Mouse (Mus musculus) testis, adult 2 months (tissue): Measurements from ENCODE around the gene Sema6b. TPM values are rescaled to one million over a fixed set of nuclear protein-coding genes. Genes with fewer than 3 reads are reported as not detected.

Source experiments
- H3K27ac ChIP-seq: fragments of 200-500 bp; 2 replicates; pipeline ENCODE4 v1.5.1; 2012; ENCODE audit warnings: low read depth, low read length; ENCODE audit not compliant: control insufficient read depth, insufficient read depth
- H3K27me3 ChIP-seq: fragments of 200-500 bp; 2 replicates; pipeline ENCODE4 v1.6.1; 2012; ENCODE audit warnings: mild to moderate bottlenecking, low read length, moderate library complexity; ENCODE audit not compliant: control insufficient read depth, insufficient read depth
- H3K36me3 ChIP-seq: fragments of 200-500 bp; 2 replicates; pipeline ENCODE4 v1.6.1; 2012; ENCODE audit warnings: mild to moderate bottlenecking, low read length; ENCODE audit not compliant: control insufficient read depth, insufficient read depth
- H3K4me1 ChIP-seq: fragments of 200-500 bp; 2 replicates; pipeline ENCODE4 v1.6.1; 2012; ENCODE audit warnings: low read length; ENCODE audit not compliant: control insufficient read depth, insufficient read depth
- H3K4me3 ChIP-seq: fragments of 200-500 bp; 2 replicates; pipeline ENCODE4 v1.5.1; 2012; ENCODE audit warnings: low read depth, mild to moderate bottlenecking, low read length, moderate library complexity, mixed read lengths; ENCODE audit not compliant: control insufficient read depth
- CTCF ChIP-seq: fragments of 200-500 bp; IDR thresholded peaks from 2 replicates; pipeline ENCODE4 v1.5.1; 2012; ENCODE audit warnings: low read depth, mild to moderate bottlenecking, inconsistent platforms, low read length, moderate library complexity; ENCODE audit not compliant: control insufficient read depth, insufficient read depth, insufficient replicate concordance
- POLR2A ChIP-seq: fragments of 200-500 bp; IDR thresholded peaks from 2 replicates; pipeline ENCODE4 v1.6.1; 2012; ENCODE audit warnings: low read depth, mild to moderate bottlenecking, inconsistent platforms, low read length, moderate library complexity; ENCODE audit not compliant: control insufficient read depth
- polyA plus RNA-seq: library from polyadenylated mRNA; depleted of rRNA; stranded (reverse); fragments of >200 nt; gene quantifications from 2 replicates; pipeline ENCODE4 v1.2.3, GENCODE M21; 2012

The Sema6b gene
- polyA plus RNA-seq, 1 experiment = 0.28 TPM

DNA sequence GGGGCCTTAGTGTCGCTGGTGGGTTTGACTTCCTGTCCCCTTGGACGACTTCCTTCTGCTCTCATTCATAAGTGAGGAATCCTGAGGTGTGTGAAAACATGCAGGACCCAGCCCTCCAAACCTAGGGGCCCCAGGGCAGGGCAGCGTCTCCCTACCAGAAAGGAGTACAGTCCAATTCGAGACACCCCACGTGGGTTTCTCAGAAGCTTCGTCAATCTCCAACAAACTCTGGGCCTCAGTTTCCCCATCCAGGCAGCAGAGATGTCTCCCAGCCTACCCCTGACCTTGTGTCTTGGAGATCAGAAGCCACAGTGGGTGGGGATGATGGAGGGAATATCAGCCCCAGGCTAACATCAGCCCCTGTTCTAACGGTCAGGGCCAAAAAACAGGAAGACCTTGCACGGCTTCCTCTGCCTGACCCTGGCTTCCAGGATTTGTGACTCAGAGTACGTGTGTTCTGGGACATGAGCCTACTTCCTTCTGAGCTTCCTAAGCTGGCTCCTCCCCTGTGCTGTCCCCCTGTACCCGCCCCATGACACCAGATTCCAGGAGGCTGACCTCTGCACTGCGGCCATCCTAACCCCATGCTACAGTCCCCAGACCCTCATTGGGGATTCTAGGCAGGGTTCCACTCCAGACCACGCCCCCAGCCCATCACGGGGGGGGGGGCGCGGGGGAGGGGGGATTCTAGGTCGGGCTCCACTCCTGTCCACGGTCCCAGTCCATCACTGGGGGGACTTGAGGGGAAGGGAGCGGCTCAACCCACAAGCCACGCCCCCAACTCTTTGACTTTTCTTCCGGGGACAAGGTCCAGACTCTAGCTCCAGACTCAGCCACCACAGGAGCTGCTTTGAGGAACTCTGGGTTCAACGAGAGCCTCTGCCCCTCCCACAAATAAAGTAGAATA lies 6.4 kb downstream of the Sema6b start:
- no peaks in the 10 kb centered on the region for H3K27me3 ChIP-seq
- no peaks in the 10 kb centered on the region for H3K36me3 ChIP-seq
- no peak for TF ChIP-seq CTCF
- TF ChIP-seq POLR2A = no peak
- no peak overlapping the region for H3K27ac ChIP-seq
- H3K4me1 ChIP-seq = peaks cover 23% of the 10 kb centered on the region
- H3K4me3 ChIP-seq = no peak overlapping the region

DNA sequence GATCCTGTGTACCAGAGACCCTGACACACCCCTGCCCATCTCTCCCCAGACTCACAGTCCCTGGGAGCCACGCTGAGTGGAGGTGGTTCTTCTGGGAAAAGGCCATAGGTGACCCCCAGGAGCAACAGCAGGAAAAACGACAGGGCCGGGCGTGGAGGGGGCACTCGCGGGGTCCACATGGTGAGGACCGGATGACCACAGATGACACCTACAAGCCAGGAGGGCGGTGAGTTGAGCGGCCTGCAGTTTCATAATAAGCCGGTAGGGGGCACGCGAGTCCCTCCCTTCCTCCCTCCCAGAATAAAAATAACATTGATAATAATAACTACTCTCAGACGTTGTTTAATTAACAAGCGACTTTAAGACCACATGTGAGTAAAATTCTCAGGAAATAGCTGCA lies 7.5 kb downstream of the Sema6b start:
- Histone ChIP-seq H3K4me1 (peaks cover 16% of the 10 kb centered on the region), H3K27me3 (no peaks in the 10 kb centered on the region), H3K27ac (no peak overlapping the region), H3K4me3 (no peak overlapping the region), H3K36me3 (no peaks in the 10 kb centered on the region)
- TF ChIP-seq CTCF = peak; percentile 95
- TF ChIP-seq POLR2A = no peak

DNA sequence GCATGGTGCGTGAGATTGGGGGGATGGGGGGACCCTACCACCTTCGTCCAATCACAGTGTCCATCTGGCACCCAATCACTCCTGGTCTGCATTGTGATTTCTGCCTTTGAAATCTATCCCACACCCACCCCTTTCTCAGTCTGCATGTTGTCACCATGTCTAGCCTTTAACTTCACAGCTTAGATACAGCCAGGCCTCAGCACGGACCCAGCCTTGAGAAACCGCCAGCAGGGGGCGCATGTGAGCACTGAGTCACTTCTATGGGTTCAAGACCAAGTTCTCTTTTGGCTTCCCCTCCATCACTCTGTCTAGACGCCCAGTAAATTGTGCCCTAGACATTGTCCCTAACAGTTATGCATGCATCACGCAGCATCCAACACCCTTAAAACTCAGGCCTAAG lies 8.3 kb downstream of the Sema6b start:
- H3K27ac ChIP-seq = no peak overlapping the region
- no peak for TF ChIP-seq POLR2A
- TF ChIP-seq CTCF = peak; percentile 78
- no peak overlapping the region for H3K4me3 ChIP-seq
- peaks cover 16% of the 10 kb centered on the region for H3K4me1 ChIP-seq
- H3K36me3 ChIP-seq = no peaks in the 10 kb centered on the region
- H3K27me3 ChIP-seq = no peaks in the 10 kb centered on the region

DNA sequence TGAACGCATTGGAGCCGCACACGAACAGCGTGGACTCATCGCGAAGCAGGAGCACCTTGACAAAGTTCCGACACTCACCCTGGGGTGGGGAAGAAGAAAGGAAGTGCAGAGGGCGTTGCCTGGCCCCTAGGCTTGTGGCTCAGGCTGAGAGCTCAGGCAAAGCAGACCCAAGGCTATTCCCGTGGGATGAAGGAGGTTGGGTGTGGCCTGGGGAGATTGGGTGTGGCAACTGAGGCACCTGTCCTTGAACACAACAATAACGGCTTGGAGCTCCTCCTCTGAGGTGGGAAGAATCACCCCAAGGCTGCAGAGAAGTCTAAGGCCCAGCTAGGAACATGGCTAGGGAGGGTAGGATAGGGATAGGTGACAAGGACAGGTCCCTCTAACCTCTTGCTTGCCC lies 9.0 kb downstream of the Sema6b start:
- no peaks in the 10 kb centered on the region for H3K27me3 ChIP-seq
- peaks cover 16% of the 10 kb centered on the region for H3K4me1 ChIP-seq
- H3K36me3 ChIP-seq = no peaks in the 10 kb centered on the region
- no peak overlapping the region for H3K27ac ChIP-seq
- no peak for TF ChIP-seq CTCF
- TF ChIP-seq POLR2A = no peak
- H3K4me3 ChIP-seq = no peak overlapping the region

DNA sequence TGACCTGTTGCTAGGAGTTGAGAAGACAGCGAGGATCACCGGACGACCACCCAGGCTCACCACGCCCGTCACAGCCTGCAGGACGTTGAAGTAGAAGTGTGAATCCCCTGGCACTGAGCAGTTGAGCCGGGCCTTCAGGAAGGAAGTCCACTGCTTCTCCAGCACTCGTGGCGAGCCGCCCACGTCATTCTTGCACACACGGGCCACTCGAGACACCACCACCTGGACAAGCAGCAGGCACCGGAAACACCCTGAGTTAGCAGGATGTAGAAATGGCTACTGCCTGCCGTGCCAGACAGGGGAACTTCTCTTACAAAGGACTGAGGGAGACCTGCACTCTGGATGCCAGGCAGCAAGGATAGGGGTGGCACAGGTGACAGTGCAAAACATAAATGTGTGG lies 11.9 kb downstream of the Sema6b start:
- Histone ChIP-seq H3K4me3 (no peak overlapping the region), H3K4me1 (peaks cover 16% of the 10 kb centered on the region), H3K36me3 (no peaks in the 10 kb centered on the region), H3K27me3 (no peaks in the 10 kb centered on the region), H3K27ac (no peak overlapping the region)
- TF ChIP-seq CTCF (no peak), POLR2A (no peak)

DNA sequence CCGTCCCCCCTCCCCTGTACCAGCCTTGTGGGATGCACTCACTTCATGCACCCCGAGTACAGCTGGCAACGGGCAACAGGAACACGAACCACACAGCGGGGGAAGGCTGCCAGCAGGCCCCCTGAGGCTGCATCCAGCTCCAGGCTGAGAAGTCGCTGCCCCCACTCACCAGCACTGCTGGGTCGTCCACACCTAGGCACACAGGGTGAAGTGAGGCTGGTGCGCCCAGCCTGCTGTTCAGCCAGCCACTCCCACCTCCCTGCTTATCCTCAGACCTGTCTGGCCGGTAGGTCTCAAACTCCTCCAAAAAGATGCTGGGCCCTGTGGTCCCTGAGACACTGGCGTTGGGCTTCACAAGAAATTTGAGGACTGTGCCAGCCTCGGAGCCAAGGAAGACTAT lies 14.0 kb downstream of the Sema6b start:
- TF ChIP-seq CTCF (no peak), POLR2A (no peak)
- H3K4me1 ChIP-seq = peaks cover 10% of the 10 kb centered on the region
- no peak overlapping the region for H3K4me3 ChIP-seq
- H3K27me3 ChIP-seq = no peaks in the 10 kb centered on the region
- H3K36me3 ChIP-seq = no peaks in the 10 kb centered on the region
- H3K27ac ChIP-seq = no peak overlapping the region

DNA sequence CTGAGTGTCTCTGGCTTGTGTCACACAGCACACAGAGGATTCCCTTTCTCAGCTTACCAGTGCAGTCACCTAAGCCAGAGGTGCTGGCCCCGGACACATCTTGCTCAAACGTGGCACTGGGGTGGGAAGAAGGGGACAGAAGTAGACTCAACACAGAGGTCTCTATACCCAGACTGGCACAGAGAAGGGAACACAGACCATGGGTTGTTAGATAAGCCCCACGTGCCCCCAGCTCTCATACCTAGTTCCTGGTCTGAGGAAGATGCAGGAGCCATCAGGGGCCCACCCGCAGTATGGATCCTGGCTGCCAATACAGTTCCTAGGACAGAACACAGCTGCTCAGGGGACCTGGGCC lies 14.9 kb downstream of the Sema6b start:
- Histone ChIP-seq H3K4me1 (peaks cover 12% of the 10 kb centered on the region), H3K36me3 (no peaks in the 10 kb centered on the region), H3K4me3 (no peak overlapping the region), H3K27ac (no peak overlapping the region), H3K27me3 (no peaks in the 10 kb centered on the region)
- no peak for TF ChIP-seq CTCF
- TF ChIP-seq POLR2A = no peak
